Mouse (Mus musculus) ES-E14 (cell line): ENCODE data around the gene Nme7.

Experiments used
- CHD2 ChIP-seq: IDR thresholded peaks from 2 replicates; pipeline ENCODE4 v1.6.1; 2014; ENCODE audit warnings: mild to moderate bottlenecking, low read depth, low read length, inconsistent platforms
- MAFK ChIP-seq: IDR thresholded peaks from 2 replicates; pipeline ENCODE4 v1.6.1; 2014; ENCODE audit warnings: mild to moderate bottlenecking, low read depth, low read length, inconsistent platforms; ENCODE audit not compliant: insufficient read depth
- ZC3H11A ChIP-seq: IDR thresholded peaks from 2 replicates; pipeline ENCODE4 v1.6.1; 2012; ENCODE audit warnings: low read depth, mild to moderate bottlenecking, inconsistent platforms, low read length, borderline replicate concordance
- ZNF384 ChIP-seq: IDR thresholded peaks from 2 replicates; pipeline ENCODE4 v1.6.1; 2012; ENCODE audit warnings: low read depth, low read length, inconsistent platforms

GRCm38 (mm10) chr1:164353443-164353842 lies 49.5 kb downstream of the Nme7 start:
- no peak for TF ChIP-seq CHD2
- no peak for TF ChIP-seq MAFK
- no peak for TF ChIP-seq ZC3H11A
- no peak for TF ChIP-seq ZNF384
